Mouse (Mus musculus) G1E (cell line): ENCODE measurements at regions not wholly inside any gene's neighbourhood (a gene's known extent, or its start where the extent isn't known, plus 50 kb on each side); places are given as distances from the start of the nearest gene placed in this dataset.

Source experiments
- ATAC-seq: 2 replicates; pipeline ENCODE4 v1.8.0; 2016; ENCODE audit warnings: mild to moderate bottlenecking; ENCODE audit not compliant: insufficient number of reproducible peaks, poor library complexity, low FRiP score, severe bottlenecking; ENCODE audit errors: extremely low read depth
- DNase-seq: peaks from one replicate; pipeline ENCODE4 v3.0.0; 2012; ENCODE audit warnings: low spot score
- H3K27me3 ChIP-seq: 2 replicates; pipeline ENCODE4 v1.6.1; 2012; ENCODE audit warnings: mild to moderate bottlenecking, low read length, inconsistent platforms; ENCODE audit not compliant: insufficient read depth
- H3K36me3 ChIP-seq: replicated peaks from 2 replicates; pipeline ENCODE3; 2012; ENCODE audit warnings: mild to moderate bottlenecking, inconsistent platforms
- H3K4me1 ChIP-seq: 2 replicates; pipeline ENCODE4 v1.6.1; 2012; ENCODE audit warnings: low read depth, low read length, inconsistent platforms, mixed read lengths; ENCODE audit not compliant: insufficient read depth
- H3K4me3 ChIP-seq: 2 replicates; pipeline ENCODE4 v1.5.1; 2012; ENCODE audit warnings: low read depth, mild to moderate bottlenecking, inconsistent platforms, low read length, moderate library complexity, mixed read lengths
- H3K9me3 ChIP-seq: replicated peaks from 2 replicates; pipeline ENCODE4 v1.6.1; 2012; ENCODE audit warnings: inconsistent platforms
- CTCF ChIP-seq: IDR thresholded peaks from 2 replicates; pipeline ENCODE4 v1.5.1; 2012; ENCODE audit warnings: low read depth, low read length, inconsistent platforms, mixed read lengths
- GATA1 ChIP-seq: IDR thresholded peaks from 2 replicates; pipeline ENCODE4 v1.6.1; 2012; ENCODE audit warnings: borderline replicate concordance, low read length, inconsistent platforms, mixed read lengths
- GATA2 ChIP-seq: IDR thresholded peaks from 2 replicates; pipeline ENCODE4 v1.6.1; 2012; ENCODE audit warnings: low read depth, low read length, inconsistent platforms, borderline replicate concordance
- POLR2AphosphoS5 ChIP-seq: IDR thresholded peaks from 2 replicates; pipeline ENCODE4 v1.6.1; 2012; ENCODE audit warnings: low read depth, low read length, inconsistent platforms; ENCODE audit not compliant: insufficient replicate concordance
- TAL1 ChIP-seq: conservative IDR thresholded peaks from 2 replicates; pipeline ENCODE4 v1.6.1; 2012; ENCODE audit warnings: low read depth, low read length, inconsistent platforms, mixed read lengths

- H3K36me3 ChIP-seq = no peaks in the 10 kb centered on the region
- DNase-seq (no peak), ATAC-seq (no peak)
- TF ChIP-seq CTCF (no peak), GATA2 (no peak), GATA1 (no peak), TAL1 (no peak), POLR2AphosphoS5 (no peak)
- no peaks in the 10 kb centered on the region for H3K9me3 ChIP-seq
- H3K4me3 ChIP-seq = no peak overlapping the region
- H3K27me3 ChIP-seq = no peaks in the 10 kb centered on the region
- no peaks in the 10 kb centered on the region for H3K4me1 ChIP-seq
These were observed 81.7 kb upstream of the Cers4 start for GRCm38 (mm10) chr8:4411126-4411525.

- DNase-seq (no peak), ATAC-seq (no peak)
- H3K36me3 ChIP-seq = no peaks in the 10 kb centered on the region
- H3K4me3 ChIP-seq = no peak overlapping the region
- H3K4me1 ChIP-seq = no peaks in the 10 kb centered on the region
- no peaks in the 10 kb centered on the region for H3K27me3 ChIP-seq
- no peak for TF ChIP-seq TAL1
- no peak for TF ChIP-seq GATA2
- TF ChIP-seq POLR2AphosphoS5 = no peak
- no peak for TF ChIP-seq CTCF
- no peak for TF ChIP-seq GATA1
- no peaks in the 10 kb centered on the region for H3K9me3 ChIP-seq
These were observed 81.0 kb upstream of the Cers4 start for GRCm38 (mm10) chr8:4411836-4412235.

GRCm38 (mm10) chr8:4413206-4413605, 79.6 kb upstream of the Cers4 start:
- Histone ChIP-seq H3K27me3 (no peaks in the 10 kb centered on the region), H3K4me1 (no peaks in the 10 kb centered on the region), H3K4me3 (no peak overlapping the region), H3K36me3 (no peaks in the 10 kb centered on the region), H3K9me3 (no peaks in the 10 kb centered on the region)
- DNase-seq (no peak), ATAC-seq (no peak)
- TF ChIP-seq GATA1 (no peak), POLR2AphosphoS5 (no peak), TAL1 (no peak), CTCF (0 out of 2 replicates have a peak, but pooled peaks have one; percentile 20), GATA2 (no peak)

GRCm38 (mm10) chr8:4413764-4414163, 79.1 kb upstream of the Cers4 start:
- no peak for ATAC-seq
- no peaks in the 10 kb centered on the region for H3K27me3 ChIP-seq
- H3K4me1 ChIP-seq = no peaks in the 10 kb centered on the region
- no peak for DNase-seq
- no peak overlapping the region for H3K4me3 ChIP-seq
- TF ChIP-seq TAL1 (no peak), GATA1 (no peak), POLR2AphosphoS5 (no peak), CTCF (no peak), GATA2 (no peak)
- no peaks in the 10 kb centered on the region for H3K36me3 ChIP-seq
- H3K9me3 ChIP-seq = no peaks in the 10 kb centered on the region

- H3K27me3 ChIP-seq = no peaks in the 10 kb centered on the region
- no peak for ATAC-seq
- no peak for TF ChIP-seq CTCF
- no peak for TF ChIP-seq GATA2
- TF ChIP-seq POLR2AphosphoS5 = no peak
- no peak for TF ChIP-seq GATA1
- TF ChIP-seq TAL1 = no peak
- no peak overlapping the region for H3K4me3 ChIP-seq
- H3K4me1 ChIP-seq = no peaks in the 10 kb centered on the region
- no peaks in the 10 kb centered on the region for H3K9me3 ChIP-seq
- no peaks in the 10 kb centered on the region for H3K36me3 ChIP-seq
- DNase-seq = no peak
These were observed 75.7 kb upstream of the Cers4 start for GRCm38 (mm10) chr8:4417141-4417540.

GRCm38 (mm10) chr8:4433161-4433560, 59.7 kb upstream of the Cers4 start:
- H3K4me3 ChIP-seq = no peak overlapping the region
- ATAC-seq (no peak), DNase-seq (no peak)
- H3K36me3 ChIP-seq = no peaks in the 10 kb centered on the region
- peaks cover under 1% of the 10 kb centered on the region; the same call in 1 of the 2 replicates for H3K27me3 ChIP-seq
- H3K4me1 ChIP-seq = no peaks in the 10 kb centered on the region
- TF ChIP-seq CTCF = no peak
- no peak for TF ChIP-seq GATA2
- TF ChIP-seq TAL1 = no peak
- TF ChIP-seq GATA1 = no peak
- no peak for TF ChIP-seq POLR2AphosphoS5
- no peaks in the 10 kb centered on the region for H3K9me3 ChIP-seq

- no peaks in the 10 kb centered on the region for H3K27me3 ChIP-seq
- ATAC-seq (no peak), DNase-seq (no peak)
- no peak for TF ChIP-seq POLR2AphosphoS5
- TF ChIP-seq GATA1 = no peak
- no peak for TF ChIP-seq GATA2
- no peak for TF ChIP-seq TAL1
- no peak for TF ChIP-seq CTCF
- no peaks in the 10 kb centered on the region for H3K9me3 ChIP-seq
- H3K4me3 ChIP-seq = no peak overlapping the region
- H3K36me3 ChIP-seq = no peaks in the 10 kb centered on the region
- no peaks in the 10 kb centered on the region for H3K4me1 ChIP-seq
These were observed 56.3 kb upstream of the Cers4 start for GRCm38 (mm10) chr8:4436546-4436945.
